Mouse (Mus musculus): ENCODE measurements around the gene Lmbr1l. TPM values are rescaled to one million over a fixed set of nuclear protein-coding genes. Genes with fewer than 3 reads are reported as not detected.
"Not testable (repeated sequence)": the region's sequence is repeated elsewhere in the genome, so short reads cannot be mapped to it uniquely, and the experiment has no call there.

The Lmbr1l gene
- total RNA-seq, 1 experiment from 2014 or later: 30.5 TPM

DNA sequence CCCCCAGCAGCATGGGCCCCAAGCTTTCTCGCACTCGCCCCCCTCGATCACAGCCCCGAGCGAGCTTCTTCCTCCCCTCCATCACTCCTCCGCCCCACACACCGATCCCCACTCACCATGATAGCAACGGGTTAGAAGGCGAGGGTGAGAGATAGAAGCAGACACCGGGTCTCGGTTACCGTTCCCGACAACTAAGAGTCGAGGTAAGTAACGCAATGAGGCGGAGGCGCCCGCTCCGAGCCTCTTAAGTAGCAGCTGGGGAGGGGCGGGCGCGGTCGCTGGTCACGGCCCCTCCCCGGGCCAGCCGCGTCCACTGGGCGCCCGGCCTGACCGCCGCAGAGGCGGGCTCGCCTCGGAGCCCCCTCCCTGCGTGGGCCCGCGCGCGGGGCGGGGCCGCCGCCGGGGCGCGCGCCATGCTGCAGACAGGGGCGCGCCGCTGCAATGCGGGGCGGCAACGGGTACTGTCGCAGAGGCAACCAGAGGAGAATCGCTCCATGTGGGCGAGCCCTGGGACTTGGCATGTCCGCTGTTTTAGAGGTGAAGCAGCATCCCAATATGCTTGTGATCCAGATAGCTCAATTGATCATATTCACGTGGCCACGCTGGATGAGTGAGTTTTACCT, 16.3 kb upstream of the Lmbr1l start, which contains the start of gene Tuba1b:
TSS of gene Tuba1b (minus strand) at position 349 of the 623 bp plus-strand sequence.
- peak; percentile 93 for DNase-seq

DNA sequence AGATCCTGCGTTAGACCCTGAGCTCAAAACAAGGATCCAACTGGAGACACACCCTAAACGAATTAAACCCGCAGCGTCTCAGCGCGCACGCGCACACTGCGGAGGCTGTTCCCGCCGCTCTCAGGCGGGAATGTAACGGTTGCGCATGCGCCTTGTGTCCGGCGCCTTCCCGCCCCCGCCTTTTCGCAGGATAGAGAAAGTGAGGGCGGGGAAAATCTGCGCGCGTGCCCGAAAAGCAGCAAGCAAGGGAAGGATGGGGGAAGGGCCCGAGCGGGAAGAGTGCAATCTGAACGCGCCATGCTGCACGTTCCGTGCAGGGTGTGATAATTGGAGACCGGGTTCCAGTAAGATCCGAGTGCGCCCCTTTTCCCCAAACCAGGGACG, 15.8 kb upstream of the Lmbr1l start:
- peak; percentile 96 for DNase-seq

DNA sequence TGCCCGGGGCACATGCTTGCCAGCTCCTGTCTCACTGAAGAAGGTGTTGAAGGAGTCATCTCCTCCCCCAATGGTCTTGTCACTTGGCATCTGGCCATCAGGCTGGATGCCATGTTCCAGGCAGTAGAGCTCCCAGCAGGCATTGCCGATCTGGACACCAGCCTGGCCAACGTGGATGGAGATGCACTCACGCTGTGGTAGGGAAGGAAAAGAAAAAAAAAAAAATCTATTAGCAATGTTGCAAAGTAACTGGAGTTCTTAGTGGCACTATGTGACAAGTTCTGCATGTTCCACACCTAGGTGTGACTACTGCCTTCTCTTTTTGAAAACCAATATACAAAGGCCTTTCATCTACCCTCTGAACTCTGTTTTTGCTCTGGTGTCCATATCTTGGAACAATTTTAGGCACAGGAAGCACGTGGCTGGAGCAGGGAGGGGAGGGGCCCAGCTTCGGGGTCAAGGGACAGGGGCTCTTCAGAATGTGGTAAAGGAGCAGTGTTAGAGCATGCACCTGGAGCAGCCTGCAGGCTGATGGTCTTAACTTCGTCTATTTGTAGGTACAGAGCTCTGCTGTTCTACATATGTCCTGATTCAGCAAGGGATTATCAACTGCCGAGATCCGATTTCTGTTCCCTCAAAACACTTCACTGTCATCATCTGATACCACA, 15.1 kb upstream of the Lmbr1l start:
- DNase-seq: not testable (repeated sequence)

DNA sequence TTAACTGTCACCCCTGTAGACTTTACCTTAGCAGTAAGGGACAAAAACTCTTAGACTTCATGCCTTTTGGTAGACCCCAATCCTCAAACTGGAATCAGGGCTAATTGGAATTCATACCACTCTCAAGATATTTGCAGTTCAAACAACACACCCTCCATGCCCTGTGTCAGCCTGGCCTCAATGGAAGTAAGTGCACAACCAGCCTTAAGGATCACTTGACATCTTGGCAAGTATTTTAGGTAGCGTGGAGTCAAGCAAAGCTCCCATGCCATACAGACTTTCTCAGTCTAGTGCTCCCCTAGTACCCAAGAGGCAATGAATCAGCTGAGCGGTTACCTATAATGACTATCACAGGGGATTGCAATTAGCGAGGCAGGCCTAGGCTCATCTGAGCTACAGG, 13.0 kb upstream of the Lmbr1l start:
- DNase-seq: no peak

DNA sequence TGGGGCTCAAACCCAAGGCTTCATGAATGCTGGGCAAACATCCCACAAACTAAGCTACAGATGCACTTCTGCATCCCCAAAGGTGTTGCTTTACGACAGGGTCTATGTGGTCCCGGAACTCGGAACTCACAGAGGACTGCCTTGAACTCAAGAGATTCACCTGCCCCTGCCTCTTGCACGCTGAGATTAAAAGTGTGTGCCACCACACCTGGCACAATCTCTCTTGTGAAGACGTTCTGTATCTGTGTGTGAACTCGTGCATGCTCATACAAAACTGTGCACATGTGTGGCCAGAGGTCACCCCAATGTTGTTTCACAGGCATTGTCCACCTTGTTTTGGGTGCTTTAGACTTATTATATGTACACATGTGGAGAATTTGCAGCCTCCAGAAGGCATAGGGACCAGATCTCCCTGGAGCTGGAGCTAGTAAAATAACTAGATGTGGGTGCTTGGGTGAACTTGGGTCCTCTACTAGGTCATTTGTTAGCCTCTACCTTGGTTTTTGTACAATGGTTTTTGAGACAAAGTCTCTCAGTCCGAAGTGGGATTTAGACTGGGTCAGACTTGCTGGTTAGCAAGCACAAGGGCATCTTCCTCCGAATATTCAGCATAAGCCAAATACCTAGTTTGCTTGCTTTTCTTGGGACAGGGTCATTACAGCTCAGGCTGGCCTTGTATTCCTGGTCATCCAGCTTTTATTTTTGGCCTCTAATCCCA, 12.1 kb upstream of the Lmbr1l start:
- DNase-seq: no peak

DNA sequence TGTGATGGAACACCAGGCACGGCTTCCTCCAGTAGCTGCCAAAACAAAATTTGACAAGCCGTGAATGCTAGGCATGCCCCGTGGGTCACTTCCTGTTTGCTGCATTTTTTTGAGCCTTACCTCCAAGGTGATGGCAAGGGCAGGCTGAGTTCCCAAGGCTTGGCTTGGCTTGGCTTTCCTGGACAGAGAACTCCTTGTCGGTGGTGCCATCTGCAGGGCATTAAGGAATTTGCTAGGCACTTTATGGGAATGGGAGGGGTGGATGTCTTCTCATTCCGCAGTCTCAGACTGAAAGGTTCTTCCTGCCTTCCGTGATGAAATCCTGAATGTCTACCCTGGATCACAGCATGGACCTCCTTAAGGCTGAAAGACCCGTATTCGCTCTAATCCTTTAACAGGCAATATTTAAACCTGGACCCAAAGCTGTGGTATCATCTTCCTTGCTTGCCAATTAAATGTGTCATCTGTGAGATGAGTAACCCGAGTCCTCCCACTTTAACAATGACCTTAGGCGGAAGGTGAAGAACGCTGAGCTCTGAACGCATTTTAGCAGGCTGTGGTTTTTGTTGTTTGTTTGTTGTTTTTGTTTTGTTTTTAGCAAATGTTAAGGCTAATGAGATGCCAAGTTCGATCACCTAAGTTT, 10.7 kb upstream of the Lmbr1l start:
- peak; percentile 69 for DNase-seq

DNA sequence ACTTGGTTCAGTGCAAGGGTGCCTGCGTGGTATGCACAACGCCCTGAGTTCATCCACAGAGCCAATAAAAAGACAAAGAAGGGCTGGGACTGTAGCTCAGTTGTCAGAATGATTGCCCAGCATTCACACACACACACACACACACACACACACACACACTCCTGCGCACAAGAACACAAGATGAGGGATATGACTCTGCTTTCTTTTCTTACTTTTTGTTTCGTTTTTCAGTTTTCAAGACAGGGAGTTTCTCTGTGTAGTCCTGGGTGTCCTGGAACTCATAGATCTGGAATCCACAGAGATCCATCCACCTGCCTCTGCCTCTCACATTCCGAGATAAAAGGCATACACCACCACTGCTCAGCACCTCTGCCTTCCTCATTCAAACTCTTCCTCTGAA, 9.5 kb upstream of the Lmbr1l start:
- no peak for DNase-seq

DNA sequence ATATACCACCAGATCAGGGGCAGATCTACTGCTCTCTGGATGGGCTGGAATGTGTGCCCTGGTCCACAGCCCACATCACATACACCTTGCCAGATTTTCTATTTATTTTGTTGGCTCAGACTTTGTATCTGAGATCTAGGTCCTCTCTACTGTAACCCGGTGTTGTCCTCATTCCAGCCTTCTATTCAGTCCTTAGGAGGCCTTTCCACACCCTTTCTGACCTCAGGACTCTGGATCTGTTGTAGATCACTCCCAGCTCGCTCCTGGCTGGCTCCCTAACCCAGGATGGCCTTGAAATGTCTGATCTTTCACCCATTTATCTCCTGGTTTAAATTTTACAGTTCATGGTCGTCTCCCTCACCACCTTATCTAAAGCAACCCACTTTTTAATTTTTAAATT, 6.7 kb upstream of the Lmbr1l start:
- no peak for DNase-seq

DNA sequence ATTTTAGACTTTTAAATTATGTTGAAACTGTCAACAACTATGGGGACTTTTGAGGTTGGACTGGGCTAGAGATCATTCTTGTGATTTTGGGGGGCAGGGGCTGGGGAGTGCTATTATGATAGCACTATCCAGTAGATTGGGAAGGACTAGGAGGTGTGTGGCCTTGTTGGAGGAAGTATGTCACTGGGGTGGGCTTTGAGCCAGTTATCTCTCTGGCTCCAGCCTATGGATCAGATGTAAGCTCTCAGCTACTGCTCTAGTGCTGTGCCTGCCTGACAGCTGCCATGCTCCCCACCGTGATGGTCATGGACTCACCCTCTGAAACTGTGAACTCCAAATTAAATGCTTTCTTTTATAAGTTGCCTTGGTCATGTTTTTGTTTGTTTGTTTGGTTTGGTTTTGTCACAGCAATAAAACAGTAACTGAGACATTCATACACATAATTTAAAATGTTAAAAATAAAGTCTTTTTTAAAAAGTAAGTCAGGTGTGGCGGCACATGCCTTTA, 5.1 kb upstream of the Lmbr1l start:
- no peak for DNase-seq

DNA sequence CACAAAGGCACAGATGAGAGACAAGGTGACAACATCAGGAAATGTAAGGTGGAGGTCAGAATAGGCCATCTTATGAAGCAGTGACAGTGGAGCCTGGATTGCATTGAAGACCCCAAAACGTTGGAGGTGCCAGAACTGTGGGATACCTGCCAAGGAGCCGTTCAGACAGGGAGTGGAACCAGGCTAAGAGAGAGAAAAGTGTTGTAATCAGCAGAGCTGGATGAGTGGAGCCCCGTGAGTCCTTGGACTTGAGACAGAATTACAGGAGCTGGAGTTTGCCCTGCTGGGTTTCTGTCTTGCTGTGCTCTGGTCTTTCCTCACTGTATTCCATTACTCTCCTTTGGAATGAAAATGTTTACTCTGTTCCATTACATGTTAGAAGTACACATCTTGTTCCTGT, 4.5 kb upstream of the Lmbr1l start:
- no peak for DNase-seq

DNA sequence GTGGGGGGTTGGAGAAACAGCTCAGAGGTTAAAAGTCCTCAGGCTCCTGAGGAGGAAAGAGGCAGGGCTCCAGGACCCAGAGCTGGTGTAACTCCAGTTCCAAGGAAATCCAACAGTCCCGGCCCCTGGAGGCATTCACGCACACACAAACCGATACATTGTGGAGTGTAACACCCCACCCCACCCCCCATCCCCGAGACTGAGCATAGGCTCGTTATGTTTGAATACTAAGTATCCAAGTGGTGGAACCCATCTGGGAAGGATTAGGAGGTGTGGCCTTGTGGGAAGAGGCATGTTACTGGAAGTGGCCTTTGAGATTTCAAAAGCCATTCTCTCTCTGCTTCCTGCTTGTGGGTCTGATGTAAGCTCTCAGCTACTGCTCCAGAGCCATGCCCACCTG, 3.5 kb upstream of the Lmbr1l start:
- no peak for DNase-seq

DNA sequence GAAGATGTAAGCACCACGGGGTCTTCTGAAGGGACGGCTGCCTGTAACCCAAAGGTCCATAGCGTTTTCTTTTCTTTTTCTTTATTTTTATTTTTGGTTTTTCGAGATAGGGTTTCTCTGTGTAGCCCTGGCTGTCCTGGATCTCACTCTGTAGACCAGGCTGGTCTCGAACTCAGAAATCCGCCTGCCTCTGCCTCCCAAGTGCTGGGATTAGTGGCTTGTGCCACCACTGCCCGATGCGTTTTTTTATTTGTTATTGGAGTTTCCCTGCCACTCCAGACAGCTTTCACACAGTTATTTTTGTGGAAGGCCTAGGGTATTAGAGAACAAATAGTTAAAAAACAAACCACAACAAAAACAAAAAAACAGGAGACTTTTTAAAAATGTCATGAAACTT, 466 bp upstream of the Lmbr1l start:
- DNase-seq: not testable (repeated sequence)

DNA sequence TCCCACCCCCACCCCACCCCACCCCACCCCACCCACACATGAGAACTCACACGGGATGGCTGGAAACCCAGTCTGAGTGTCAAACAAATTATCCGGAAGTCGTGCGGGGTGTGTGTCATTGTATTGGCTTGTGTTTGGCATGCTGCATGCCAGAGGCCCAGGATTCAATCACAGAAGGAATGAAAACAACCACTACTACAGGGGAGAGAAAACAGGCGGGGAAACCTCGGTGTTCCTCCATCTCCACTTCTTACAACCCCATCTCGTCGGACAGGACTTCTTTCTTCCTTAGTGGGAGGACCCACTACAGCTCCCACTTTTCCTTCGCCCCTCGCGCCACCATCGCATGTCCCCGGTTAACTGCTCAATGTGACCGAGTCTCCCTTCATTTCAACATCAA, 940 bp downstream of the Lmbr1l start:
- no peak for DNase-seq

DNA sequence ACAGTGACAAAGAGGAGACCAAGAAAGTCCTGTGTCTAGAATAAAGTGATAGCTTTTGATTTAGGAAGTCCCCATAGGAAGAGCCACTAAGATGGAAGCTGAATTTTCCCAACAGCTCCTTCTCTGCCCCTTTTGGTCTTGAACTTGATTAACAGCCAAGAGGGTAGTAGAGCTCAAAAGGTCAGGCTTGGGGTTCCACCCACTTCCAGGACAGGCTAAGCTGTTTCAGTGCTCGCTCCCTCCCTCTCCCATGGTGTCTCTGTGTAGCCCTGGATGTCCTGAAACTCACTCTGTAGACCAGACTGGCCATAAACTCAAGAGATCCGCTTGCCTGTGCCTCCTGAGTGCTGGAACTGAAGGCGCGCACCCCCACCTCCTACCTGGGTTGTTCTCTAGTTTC, 2.0 kb downstream of the Lmbr1l start:
- DNase-seq: no peak

DNA sequence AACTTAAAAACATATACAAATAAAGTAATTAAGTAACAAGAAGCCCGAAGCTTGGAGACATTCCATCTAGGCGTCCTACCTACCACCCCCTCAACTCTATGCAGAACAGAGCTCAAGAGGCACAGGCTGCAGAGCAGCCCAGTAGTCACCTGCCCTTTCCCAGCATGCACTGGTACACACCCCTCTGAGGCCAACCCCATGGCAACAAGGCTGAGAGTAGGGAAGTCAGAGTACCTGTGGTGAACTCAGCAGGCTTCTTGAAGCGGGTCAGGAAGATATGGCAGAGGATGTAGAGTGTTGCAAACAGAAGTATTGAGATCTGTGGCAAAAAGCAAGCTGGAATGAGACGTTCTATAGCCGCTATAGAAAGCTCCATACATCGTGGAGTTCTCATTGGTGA, 3.1 kb downstream of the Lmbr1l start:
- DNase-seq: no peak

DNA sequence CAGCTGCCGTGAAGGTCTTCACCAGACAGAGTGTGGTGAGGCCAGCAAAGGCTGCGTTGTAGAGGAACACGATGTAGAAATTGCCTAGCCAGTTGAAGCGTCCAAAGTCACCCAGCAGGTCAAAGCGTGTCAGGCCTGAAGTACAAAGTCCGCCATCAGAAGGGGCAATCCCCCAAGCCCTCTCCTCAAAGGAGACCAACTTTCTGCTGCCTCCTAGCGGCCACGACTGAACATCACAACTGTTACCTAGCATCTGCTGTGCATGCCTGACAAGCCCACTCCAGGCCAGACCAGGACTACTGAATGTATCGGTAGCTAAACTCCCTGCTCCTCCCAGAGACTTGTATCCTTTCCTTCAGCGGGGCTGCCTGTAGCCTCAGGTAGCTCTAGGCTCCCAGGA, 13.3 kb downstream of the Lmbr1l start:
- no peak for DNase-seq

DNA sequence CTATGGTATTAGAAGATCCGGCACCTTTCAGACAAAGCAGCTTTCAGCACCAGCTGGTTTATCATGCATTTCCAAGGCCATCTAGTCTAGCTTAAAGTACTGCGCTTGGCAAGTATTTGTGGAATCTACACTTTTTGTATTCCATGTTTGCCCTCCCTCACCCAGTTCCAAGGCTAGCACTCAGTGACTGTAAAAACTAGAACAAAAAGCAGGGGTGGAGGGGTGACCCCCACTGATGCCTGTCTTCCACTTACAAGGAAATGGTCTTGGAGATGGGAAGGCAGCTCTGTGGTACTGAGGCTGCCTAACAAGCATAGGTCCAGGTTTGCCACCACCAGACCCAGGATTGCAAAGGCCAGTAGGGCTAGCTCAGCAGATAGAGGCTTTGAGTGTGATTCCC, 15.4 kb downstream of the Lmbr1l start:
- DNase-seq: no peak

DNA sequence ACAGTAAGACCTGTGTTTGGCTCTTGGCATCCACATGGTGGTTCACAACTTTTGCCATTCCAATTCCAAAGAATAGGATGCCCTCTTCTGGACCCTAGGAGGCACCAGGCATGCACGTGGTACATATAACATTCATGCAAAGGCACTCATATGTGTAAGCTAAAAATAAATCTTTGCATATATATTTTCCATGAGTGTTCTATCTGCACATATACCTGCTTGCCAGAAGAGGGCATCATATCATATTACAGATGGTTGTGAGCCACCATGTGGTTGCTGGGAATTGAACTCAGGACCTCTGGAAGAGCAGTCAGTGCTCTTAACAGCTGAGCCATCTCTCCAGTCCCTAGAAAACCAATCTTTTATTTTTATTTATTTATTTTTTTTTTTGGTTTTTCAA, 16.5 kb downstream of the Lmbr1l start:
- DNase-seq: no peak

DNA sequence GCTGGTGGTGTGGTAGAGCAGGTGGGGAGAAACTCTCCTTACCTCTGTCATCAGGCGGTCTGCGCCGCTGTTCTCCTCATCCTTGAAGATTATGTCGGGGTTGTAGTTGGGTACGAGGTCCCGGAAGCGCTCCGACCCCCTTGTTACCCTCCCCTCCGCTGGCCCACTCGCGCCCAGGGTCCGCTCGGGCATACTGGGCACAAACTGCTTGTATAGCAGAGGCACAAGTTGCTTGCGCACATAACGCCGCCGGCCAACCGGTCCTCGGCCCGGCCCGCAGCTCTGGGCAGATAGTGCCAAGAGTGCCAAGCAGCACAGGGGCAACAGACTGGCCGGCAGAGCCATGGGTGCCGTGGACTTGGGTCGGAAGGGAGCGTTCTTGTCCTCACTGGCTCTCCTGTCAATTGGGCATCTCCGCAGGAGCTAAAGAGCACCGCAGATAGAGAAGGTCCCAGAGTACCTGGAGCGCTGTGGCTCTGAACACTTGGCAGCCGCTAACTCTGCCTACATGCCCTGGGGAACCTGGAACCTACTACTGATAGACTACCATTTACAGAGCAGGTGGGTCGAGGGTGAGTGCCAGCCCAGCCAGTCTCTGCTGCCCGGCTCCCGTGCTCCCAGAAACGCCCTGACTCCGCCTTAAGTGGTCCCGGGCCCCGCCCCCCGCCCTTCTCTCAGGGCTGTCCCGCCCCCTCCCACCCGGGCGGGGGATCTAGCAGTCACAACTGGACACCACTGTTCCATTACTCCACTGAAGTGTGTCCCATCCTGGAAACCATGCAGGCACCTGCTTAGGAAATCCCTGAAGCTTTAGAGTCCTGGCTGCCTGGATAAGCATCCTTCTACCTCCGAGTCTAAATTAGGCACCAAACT, 19.9 kb downstream of the Lmbr1l start, which contains the start of gene Dhh:
TSS of gene Dhh (minus strand) at position 613 of the 873 bp plus-strand sequence.
- peak; percentile 46 for DNase-seq

DNA sequence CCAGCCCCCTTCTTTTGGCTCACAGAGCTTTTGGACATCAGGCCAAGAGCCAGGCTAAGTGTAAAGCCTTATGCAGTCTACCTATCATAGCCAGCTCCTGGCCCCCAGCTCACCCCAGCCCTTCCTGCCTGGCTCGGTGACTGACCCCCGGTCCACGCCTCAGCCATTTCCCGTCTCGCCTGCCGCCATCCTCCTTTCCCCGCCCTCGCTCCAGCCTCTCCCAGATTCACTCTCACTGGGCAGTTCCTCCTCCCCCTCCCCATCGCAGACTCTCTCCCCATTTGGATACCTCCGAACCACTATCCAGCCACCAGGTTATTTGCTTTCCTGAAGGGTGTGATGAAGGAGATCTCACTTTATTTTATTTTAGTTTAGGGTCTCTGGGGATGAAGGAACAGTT, 20.5 kb downstream of the Lmbr1l start:
- DNase-seq: peak; percentile 33

DNA sequence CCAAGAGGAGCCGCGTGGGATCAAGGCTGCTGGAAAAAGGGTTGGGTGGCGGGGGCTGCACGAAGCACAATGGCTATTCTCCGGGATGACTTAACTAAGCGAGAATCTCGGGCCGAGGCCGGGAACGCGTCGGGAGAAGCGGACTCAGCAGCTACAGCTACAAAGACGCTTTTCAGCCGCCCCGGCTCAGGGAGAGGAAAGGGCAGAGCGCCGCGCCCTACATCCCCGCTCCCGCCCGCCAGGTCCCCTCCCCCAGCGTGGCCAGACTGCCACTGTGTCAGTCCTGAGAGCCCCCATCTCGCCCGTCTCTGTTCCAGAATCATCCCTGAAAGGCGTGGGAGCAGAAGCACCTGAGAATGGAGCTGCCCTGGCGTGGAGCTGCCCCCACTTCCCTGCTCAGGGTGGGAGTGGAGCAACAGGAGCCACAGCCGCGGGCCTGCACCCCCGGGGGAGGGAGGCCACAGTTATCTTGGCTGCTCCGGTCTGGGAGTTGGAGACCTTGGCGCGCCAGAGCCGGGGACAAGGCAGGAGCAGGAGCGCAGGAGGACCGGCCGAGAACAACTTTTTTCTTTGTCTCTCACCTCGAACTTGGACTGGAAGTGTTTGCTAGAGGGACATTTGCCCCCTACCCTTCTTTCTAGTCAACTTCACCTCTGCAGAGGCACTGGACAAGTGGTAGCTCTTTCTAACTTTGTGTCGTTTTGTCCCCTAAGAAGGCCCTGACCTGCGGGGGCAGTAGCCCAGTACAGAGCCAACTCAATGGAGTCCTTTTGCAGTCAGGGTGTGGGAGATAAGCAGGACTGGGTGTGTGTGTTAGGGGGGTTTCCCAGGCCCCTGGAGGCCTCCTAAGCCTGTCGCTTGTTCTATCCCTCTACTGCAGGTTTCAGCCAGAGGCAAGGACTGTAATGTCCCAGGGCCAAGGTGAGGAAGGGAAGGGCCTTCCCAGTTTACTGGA, 22.1 kb downstream of the Lmbr1l start:
- peak; percentile 67 for DNase-seq
